Mouse (Mus musculus): ENCODE data around the gene Sorbs2.

GRCm38 (mm10) chr8:45780585-45780984 is 273.0 kb downstream of the Sorbs2 start:
- TF ChIP-seq CTCF (IDR thresholded peaks at IDR 0.05; ENCODE audit: low read depth): peak; percentile 54
- TF ChIP-seq EP300 (IDR thresholded peaks at IDR 0.05; ENCODE audit: low read depth): no peak

Measured in liver, postnatal 0 days (tissue).